Mouse (Mus musculus) cerebellum, adult 8-10 months (tissue): ENCODE results near the gene Rag1.

Experiments
- DNase-seq: peaks from one replicate; pipeline ENCODE4 v3.0.0; 2022

The Rag1 gene

GRCm38 (mm10) chr2:101638979-101639839 is 10.1 kb downstream of the Rag1 start:
- DNase-seq = no peak

- DNase-seq = peak; percentile 88
Observed at GRCm38 (mm10) chr2:101628297-101629236, 20.7 kb downstream of the Rag1 start.

DNA sequence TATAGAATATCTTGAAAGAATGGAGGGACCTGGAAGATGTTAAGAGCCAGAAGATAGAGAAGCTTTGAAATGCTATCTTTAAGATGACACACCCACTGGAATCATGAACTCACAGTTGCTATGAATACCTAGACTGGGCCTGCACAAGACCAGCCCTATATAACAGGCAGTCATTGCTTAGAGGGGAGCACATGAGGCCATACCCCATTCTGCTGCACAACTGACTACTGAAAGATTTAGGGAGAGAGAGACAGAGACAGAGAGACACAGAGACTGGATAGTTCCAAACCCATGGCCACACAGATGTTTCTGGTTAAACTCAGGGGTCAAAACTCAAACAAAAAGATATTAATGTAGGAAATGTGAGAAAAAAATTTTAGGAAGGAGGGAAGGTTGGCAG is 22.1 kb downstream of the Rag1 start:
- DNase-seq = no peak

DNA sequence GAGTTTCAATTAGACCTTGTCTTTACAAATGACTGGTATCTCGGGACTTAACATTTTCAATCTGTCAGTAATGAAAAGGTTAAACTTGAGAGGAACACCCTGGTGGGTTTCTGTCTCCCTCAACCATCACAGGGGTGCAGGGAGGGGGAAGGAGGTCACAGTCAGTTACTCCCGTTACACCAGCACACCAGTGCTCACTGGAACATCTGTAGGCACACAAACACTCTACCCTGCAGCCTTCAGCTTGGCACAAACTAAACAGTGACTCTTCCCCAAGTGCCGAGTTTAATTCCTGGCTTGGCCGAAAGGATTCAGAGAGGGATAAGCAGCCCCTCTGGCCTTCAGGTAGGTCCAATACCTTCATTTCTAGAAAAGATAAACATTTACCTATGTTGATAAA is 24.8 kb downstream of the Rag1 start, which contains the start of gene Rag2:
Gene Rag2, plus strand, starts transcription at position 193 of the 400 bp plus-strand sequence.
- DNase-seq = no peak

GRCm38 (mm10) chr2:101624011-101624410 is 25.3 kb downstream of the Rag1 start:
- no peak for DNase-seq

- no peak for DNase-seq
Observed at GRCm38 (mm10) chr2:101623042-101623441, 26.3 kb downstream of the Rag1 start.

DNA sequence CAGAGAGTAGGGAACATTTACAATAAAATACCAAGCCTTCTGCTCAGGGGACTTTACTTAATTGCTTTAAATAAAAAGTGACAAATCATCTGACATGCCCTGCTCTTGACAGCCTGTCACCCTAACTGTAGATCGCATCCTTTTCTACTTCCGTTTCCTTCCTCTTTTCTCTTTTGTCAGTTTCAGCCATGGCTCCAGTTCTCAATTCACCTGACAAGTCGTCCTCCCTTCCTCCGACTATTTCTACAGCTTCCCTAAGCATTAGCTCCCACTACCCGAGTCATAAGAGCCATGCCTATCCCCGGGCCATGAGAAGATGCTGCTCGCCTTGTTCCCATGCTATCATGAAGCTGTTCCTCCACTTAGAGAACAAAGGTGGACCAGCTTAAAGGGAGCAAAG is 27.7 kb downstream of the Rag1 start:
- no peak for DNase-seq

DNA sequence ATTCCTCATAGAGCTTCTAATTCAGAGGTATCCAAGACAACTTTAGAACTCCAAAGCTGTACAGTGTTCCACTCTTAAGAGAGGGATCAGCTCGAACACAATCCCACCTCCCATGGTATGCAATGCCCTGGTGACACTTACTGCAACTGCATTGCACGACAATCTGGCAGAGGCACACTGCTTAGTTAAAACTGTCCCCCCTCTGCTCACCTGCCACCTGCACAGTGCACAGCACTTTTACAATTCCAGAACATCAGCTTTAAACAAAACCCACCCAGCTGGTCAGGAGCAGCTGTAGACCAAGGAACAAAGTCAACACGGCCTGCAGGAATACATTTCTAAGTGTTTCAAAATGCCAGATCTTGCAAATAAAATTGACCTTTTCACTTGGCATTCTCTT is 28.4 kb downstream of the Rag1 start:
- no peak for DNase-seq

- DNase-seq = no peak
Observed at GRCm38 (mm10) chr2:101618373-101618772, 30.9 kb downstream of the Rag1 start.

- no peak for DNase-seq
Observed at GRCm38 (mm10) chr2:101615464-101616305, 33.6 kb downstream of the Rag1 start.

- DNase-seq = no peak
Observed at GRCm38 (mm10) chr2:101610861-101611260, 38.4 kb downstream of the Rag1 start.

DNA sequence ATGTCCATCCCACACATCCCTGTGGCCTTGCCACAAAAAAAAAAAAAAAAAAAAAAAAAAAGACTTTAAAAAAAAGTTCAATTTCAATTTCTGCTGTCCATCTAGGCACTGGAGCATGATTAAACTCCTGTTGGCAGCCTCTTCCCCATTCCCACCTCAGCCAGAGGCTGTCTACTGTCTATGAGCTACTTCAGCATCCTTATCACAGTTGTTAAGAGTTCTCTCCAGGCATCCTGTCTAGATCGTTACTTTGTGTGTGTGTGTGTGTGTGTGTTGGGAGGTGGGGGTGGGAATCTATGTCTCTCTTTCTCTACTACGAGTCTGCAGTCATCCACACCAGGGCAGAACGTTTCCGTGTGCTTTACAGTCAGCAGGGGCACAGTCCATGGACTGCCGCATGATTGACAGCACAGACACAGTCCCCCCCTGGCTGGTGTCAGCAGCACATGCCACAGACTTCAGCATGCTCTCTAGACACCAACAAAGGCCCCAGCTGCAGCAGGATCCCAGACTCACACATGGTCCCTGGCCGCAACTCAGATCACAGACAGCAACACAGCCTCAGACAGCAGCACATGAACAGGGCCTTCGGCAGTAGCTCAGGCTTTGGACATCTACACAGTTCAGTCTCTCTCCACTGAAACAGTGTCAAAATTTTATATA is 40.9 kb downstream of the Rag1 start:
- DNase-seq = no peak

DNA sequence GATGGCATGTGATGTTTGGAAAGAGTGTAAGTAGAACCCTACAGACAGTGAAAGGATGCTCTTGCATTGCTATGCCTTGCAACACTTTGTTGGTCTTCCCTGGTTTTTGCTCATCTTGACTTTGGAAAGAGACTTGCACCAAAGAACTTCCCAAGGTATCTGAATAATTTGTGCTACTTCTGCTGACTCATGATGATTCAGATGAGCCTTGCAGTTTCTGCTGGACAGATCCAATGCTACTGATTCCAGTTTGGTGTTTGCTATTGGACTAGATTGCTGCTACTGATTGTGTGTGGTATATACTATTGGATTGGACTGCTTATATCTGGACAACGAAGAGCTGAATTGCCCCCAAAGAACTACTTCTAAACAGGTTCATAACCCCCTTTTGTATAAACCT is 46.2 kb downstream of the Rag1 start:
- no peak for DNase-seq

- DNase-seq = peak; percentile 62
Observed at GRCm38 (mm10) chr2:101600703-101601102, 48.6 kb downstream of the Rag1 start.

DNA sequence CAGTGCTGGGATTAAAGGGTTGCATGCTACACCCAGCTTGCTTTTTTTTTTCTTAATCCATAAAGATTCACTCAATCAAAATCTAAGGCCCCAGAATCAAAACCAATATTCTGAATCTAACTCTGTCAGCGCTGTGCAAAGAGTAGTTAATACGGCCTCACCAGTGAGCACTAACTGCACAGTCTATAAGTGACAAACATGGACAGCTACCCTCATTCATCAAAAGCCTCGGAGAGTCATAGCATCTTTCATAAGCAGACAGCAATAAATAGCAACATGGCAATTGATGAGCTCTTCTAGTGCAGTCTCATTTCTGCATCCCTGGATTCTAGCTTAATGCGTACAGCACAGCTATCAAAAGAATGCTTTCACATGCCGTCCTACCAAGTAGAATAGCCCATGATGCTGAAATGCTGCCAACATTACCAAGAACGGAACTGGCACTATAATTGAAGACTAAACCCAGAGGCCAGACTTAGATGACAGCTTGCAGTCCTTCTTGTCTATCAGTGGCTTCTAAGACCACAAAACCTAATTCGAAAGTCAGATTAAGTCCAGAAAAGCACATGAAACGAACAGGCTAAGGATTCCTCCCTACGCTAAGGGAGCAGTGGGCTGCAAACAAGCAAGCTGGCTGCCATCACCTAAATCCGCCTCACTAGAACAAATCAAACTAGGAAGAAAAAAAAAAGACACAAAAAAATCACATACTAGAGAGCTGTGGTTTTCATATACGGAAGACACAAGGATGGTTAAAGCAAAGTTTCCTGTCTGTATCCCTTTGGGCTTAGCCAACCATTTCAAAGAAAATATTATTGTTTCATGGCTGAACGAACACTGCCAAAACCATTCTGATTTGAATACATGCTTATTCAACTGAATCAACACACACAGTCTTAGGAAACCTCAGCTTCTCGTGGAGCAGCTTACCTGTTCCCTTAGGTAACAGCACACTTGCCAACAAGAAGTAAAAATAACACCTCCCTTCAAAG is 50.8 kb downstream of the Rag1 start:
- DNase-seq = peak; percentile 50

DNA sequence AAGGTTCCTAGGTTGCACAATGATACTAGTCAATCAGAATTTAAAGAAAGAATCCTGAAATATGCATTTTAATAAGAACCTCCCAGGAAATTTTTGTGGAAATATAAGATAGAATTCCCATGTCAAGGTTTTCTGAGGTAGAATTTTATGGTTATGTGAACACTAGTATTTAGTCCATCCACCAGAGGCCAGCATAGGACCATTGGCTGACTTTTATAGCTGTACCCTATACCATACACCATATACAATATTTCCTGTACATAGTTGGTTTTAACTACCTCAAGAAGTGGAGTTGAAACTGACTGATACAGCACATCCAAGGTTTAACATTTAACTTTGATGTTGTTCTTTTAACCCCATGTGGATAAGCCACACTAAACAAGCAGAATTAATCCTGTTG is 52.1 kb downstream of the Rag1 start:
- no peak for DNase-seq

- no peak for DNase-seq
Observed at GRCm38 (mm10) chr2:101594681-101595080, 54.6 kb downstream of the Rag1 start.

GRCm38 (mm10) chr2:101592886-101593285 is 56.4 kb downstream of the Rag1 start:
- DNase-seq = no peak

DNA sequence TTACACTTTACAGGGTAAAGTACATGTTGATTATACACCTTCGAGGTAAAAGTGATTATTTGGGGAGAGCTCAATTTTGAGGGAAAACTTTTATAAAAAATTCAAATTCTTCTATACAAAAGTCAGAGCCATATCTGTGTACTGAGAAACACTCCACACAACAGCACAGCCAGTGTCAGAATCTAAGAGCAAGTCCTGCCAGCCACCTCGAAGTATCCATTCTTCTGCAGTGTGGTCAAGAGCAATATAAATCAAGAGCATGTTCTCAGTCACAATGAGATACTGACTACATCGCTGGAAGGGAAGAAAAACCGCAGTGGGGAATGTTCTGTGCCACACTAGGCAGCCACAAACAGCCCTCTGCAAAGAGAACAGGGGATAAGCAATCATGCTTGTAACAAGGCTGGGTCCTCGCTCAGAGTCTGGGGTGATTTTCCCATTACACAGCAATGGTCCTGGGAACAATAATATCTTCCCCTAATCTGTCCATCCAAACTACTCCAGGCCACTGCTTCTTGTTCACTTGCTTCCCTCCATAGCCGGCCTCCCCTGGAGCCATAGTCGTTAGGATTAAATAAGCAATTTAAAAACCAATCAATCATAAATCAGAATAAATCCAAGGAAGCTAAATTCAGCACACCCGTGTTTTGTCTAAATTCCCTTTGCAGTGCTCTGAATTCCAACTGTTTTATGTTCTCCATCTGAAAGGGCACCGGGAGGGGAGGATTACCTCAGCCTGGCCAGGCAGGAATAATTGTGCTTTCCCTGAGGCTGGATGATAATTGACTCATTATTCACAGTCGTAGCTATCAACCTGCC is 57.1 kb downstream of the Rag1 start:
- DNase-seq = peak; percentile 25

- DNase-seq = no peak
Observed at GRCm38 (mm10) chr2:101591356-101591755, 57.9 kb downstream of the Rag1 start.
